Mouse (Mus musculus) limb, embryonic 15.5 days (tissue): ENCODE results near the gene Vmn2r44. TPM values are rescaled to one million over a fixed set of nuclear protein-coding genes. Genes with fewer than 3 reads are reported as not detected.
"Not testable (repeated sequence)": the region's sequence is repeated elsewhere in the genome, so short reads cannot be mapped to it uniquely, and the experiment has no call there.

ENCODE experiments used
- ATAC-seq: fragments of 200-750 bp; cut with Nextera tagmentation; 2 replicates; pipeline ENCODE4 v1.8.0; 2017; ENCODE audit warnings: low read depth, moderate TSS enrichment; ENCODE audit not compliant: insufficient number of reproducible peaks, low FRiP score, low TSS enrichment
- H3K27ac ChIP-seq: fragments of 300-500 bp; sonication (generic); 2 replicates; pipeline ENCODE4 v1.5.1; 2015; ENCODE audit warnings: moderate library complexity, mild to moderate bottlenecking, inconsistent platforms
- H3K27me3 ChIP-seq: fragments of 300-500 bp; sonication (generic); 2 replicates; pipeline ENCODE4 v1.6.1; 2015; ENCODE audit warnings: inconsistent platforms
- H3K36me3 ChIP-seq: fragments of 300-500 bp; sonication (generic); 2 replicates; pipeline ENCODE4 v1.6.1; 2015; ENCODE audit warnings: inconsistent platforms
- H3K4me1 ChIP-seq: fragments of 300-500 bp; sonication (generic); 2 replicates; pipeline ENCODE4 v1.6.1; 2015; ENCODE audit warnings: inconsistent platforms
- H3K4me2 ChIP-seq: fragments of 300-500 bp; sonication (generic); 2 replicates; pipeline ENCODE4 v1.6.1; 2015; ENCODE audit warnings: mild to moderate bottlenecking, inconsistent platforms
- H3K4me3 ChIP-seq: fragments of 300-500 bp; sonication (generic); 2 replicates; pipeline ENCODE4 v1.5.1; 2015; ENCODE audit warnings: mild to moderate bottlenecking, inconsistent platforms
- H3K9ac ChIP-seq: fragments of 300-500 bp; sonication (generic); 2 replicates; pipeline ENCODE4 v1.6.1; 2015; ENCODE audit warnings: inconsistent platforms
- H3K9me3 ChIP-seq: fragments of 300-500 bp; sonication (generic); 2 replicates; pipeline ENCODE4 v1.6.1; 2016; ENCODE audit warnings: inconsistent platforms
- WGBS: fragments of 180-500 bp; shearing (Covaris S2); methylation state at CpG from one replicate; pipeline ENCODE4 v1.1.7; 2015; 5-methylcytosine and 5-hydroxymethylcytosine counted together
- polyA plus RNA-seq: library from polyadenylated mRNA; unstranded; fragments of >200 nt; fragmentation: Nextera tagmentation; extraction: Ambion mirVana; gene quantifications from 2 replicates; pipeline ENCODE4 v1.2.1, GENCODE M21; 2015

Gene Vmn2r44
- polyA plus RNA-seq, result not detected in 2 replicates

- not testable (repeated sequence) for H3K9me3 ChIP-seq, H3K27me3 ChIP-seq, H3K4me1 ChIP-seq, H3K4me3 ChIP-seq, ATAC-seq, H3K9ac ChIP-seq, H3K4me2 ChIP-seq, H3K36me3 ChIP-seq, H3K27ac ChIP-seq
Observed at GRCm38 (mm10) chr7:8383233-8383632, at the start of gene Vmn2r44. Vmn2r44 (minus strand) TSS chr7:8383333.

GRCm38 (mm10) chr7:8357879-8358278, 25.3 kb downstream of the Vmn2r44 start:
- ATAC-seq, H3K27me3 ChIP-seq, H3K4me2 ChIP-seq, H3K4me3 ChIP-seq, H3K36me3 ChIP-seq, H3K9ac ChIP-seq, H3K4me1 ChIP-seq, H3K9me3 ChIP-seq, H3K27ac ChIP-seq: not testable (repeated sequence)
- WGBS, result 90% methylated on average over 11 of the region's 11 CpGs

Other genes with a start within 250 kb of the Vmn2r44 start
- gene Vmn2r41, start 221.7 kb downstream of the Vmn2r44 start, polyA plus RNA-seq, result not detected in 2 replicates
- not detected in 2 replicates for gene Vmn2r42, start 183.0 kb downstream of the Vmn2r44 start, polyA plus RNA-seq
- not detected in 2 replicates for gene Vmn2r43, start 122.7 kb downstream of the Vmn2r44 start, polyA plus RNA-seq
- gene Vmn2r45, start 105.7 kb upstream of the Vmn2r44 start, polyA plus RNA-seq, result not detected in 2 replicates